Mouse (Mus musculus): ENCODE data around the gene Ppp1r10. TPM values are rescaled to one million over a fixed set of nuclear protein-coding genes. Genes with fewer than 3 reads are reported as not detected.
A peak's percentile ranks its signal among the peaks of the same experiment; 100 is the strongest.

The Ppp1r10 gene
- polyA plus RNA-seq, 1 experiment from 2014 or later = 59.3 TPM

DNA sequence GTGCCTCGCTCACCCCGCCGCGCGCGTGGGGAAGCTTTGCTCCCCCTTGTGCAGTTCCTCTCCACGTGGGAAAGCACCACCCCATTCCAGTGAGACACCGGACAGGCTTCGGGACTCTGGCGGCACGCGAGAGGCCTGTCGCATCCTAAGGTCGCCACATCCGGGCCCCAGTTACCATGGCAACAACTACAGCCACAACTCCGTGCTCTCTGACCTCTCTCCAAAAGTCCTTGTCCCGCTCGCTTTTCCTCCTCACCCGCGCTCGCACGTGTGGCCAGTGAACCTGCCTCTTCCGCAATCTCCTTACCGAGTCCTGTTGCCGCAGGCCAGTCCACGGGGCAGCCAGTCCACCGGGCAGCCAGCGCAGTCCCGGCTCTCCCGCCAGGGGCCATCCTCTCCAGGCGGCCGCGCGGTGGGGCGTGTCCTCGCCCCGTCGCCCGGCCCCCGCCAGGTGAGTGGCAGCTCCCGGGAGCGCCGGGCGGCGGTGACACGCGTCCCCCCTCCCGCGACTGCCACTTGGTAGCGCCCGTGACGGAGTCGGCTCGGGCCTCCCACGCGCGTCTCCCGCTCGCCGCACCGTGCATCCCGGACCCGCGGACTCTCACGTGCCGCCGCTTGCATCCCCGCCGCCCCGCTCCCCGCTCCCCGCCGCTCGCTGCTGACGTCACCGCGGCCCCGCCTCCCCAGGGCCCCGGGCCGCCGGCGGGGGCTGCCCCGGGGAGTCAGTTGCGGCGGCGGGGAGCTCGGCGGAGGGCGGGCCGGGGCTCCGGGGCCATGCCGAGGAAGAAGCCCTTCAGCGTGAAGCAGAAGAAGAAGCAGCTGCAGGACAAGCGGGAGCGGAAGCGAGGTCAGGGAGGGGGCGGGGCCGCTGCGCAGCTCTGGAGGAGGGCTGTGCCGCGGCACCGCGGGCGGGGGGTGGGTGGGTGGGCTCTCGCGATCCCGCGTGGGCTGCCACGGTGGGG lies 63.4 kb downstream of the Ppp1r10 start, which contains the start of the genes Gnl1 and Prr3:
TSS of gene Gnl1 (plus strand) at position 451 of the 962 bp plus-strand sequence.
TSS of gene Prr3 (minus strand) at position 836 of the 962 bp plus-strand sequence.
- DNase-seq (ENCODE audit: low spot score) (peak; percentile 94), ATAC-seq (replicated peaks; ENCODE audit: low FRiP score) (peak; percentile 87)
- Histone ChIP-seq H3K4me1 (replicated peaks; ENCODE audit: control insufficient read depth, insufficient read depth, low read length) (peaks cover 8% of the 10 kb centered on the region; the same call in 1 of the 2 replicates), H3K36me3 (ENCODE audit: control insufficient read depth, insufficient read depth, low read length) (no peaks in the 10 kb centered on the region; the same call in 1 of the 2 replicates), H3K4me3 (ENCODE audit: low read depth, low read length) (peak within 1 kb of the TSS; percentile 93), H3K9ac (ENCODE audit: low read length) (peak within 1 kb of the TSS; percentile 72), H3K4me2 (ENCODE audit: low read depth, low read length, severe bottlenecking) (peak within 1 kb of the TSS; percentile 78), H3K27ac (ENCODE audit: low read depth, low read length) (peak within 1 kb of the TSS; percentile 89), H3K9me3 (ENCODE audit: control insufficient read depth, low read length) (no peaks in the 10 kb centered on the region), H3K27me3 (ENCODE audit: control insufficient read depth, insufficient read depth, low read length) (no peaks in the 10 kb centered on the region)
- under 1% methylated on average over 103 of the region's 109 CpGs for WGBS

DNA sequence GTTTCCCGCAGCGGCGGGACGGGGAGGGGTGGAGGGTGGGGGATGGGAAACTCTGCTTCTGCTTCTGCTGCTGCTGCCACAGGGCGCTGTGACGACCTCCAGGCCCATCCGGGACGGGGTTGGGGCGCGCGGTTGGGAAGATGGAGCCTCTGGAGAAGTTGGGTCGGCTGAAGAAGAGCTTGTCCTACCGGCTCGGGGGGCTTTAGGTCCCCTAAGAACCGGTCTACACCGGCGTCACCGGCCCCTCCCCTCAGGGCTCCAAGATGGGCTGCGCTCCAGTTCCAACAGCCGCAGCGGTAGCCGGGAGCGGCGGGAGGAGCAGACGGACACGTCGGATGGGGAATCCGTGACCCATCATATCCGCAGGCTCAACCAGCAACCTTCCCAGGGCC lies 64.1 kb downstream of the Ppp1r10 start:
- H3K4me2 ChIP-seq (ENCODE audit: low read depth, low read length, severe bottlenecking) = peak overlapping the region; percentile 78
- H3K36me3 ChIP-seq (ENCODE audit: control insufficient read depth, insufficient read depth, low read length) = no peaks in the 10 kb centered on the region; the same call in 1 of the 2 replicates
- peak; percentile 45 for ATAC-seq (replicated peaks; ENCODE audit: low FRiP score)
- peaks cover 8% of the 10 kb centered on the region; the same call in 1 of the 2 replicates for H3K4me1 ChIP-seq (replicated peaks; ENCODE audit: control insufficient read depth, insufficient read depth, low read length)
- H3K9me3 ChIP-seq (ENCODE audit: control insufficient read depth, low read length) = no peaks in the 10 kb centered on the region
- H3K27ac ChIP-seq (ENCODE audit: low read depth, low read length) = peak overlapping the region; percentile 89
- H3K27me3 ChIP-seq (ENCODE audit: control insufficient read depth, insufficient read depth, low read length) = no peaks in the 10 kb centered on the region
- WGBS = under 1% methylated on average over 26 of the region's 29 CpGs
- H3K9ac ChIP-seq (ENCODE audit: low read length) = peak overlapping the region; percentile 72
- no peak for DNase-seq (ENCODE audit: low spot score)
- peak overlapping the region; percentile 93 for H3K4me3 ChIP-seq (ENCODE audit: low read depth, low read length)

DNA sequence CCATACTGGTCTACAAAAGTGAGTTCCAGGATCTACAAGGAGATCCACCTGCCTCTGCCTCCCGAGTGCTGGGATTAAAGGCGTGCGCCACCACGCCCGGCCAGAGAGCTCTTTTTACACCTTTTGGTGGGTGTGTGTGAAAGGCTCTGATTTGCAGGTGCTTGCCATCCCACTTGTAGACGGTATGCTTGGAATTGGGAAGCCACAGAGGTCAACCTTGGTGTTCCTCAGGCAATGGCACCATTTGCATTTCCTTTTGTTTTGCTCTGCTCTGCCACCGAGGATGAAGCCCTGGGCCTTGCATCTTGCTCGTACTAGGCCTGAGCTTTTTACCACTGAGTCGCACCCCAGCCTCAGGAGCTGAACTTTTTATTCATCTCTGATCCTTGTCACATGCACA lies 65.5 kb downstream of the Ppp1r10 start:
- Histone ChIP-seq H3K4me2 (ENCODE audit: low read depth, low read length, severe bottlenecking) (no peak overlapping the region), H3K27ac (ENCODE audit: low read depth, low read length) (no peak overlapping the region), H3K9me3 (ENCODE audit: control insufficient read depth, low read length) (no peaks in the 10 kb centered on the region), H3K9ac (ENCODE audit: low read length) (no peak overlapping the region), H3K36me3 (ENCODE audit: control insufficient read depth, insufficient read depth, low read length) (no peaks in the 10 kb centered on the region; the same call in 1 of the 2 replicates), H3K27me3 (ENCODE audit: control insufficient read depth, insufficient read depth, low read length) (no peaks in the 10 kb centered on the region), H3K4me1 (replicated peaks; ENCODE audit: control insufficient read depth, insufficient read depth, low read length) (peaks cover 8% of the 10 kb centered on the region; the same call in 1 of the 2 replicates), H3K4me3 (ENCODE audit: low read depth, low read length) (no peak overlapping the region)
- 91% methylated on average over 9 of the region's 9 CpGs for WGBS
- no peak for DNase-seq (ENCODE audit: low spot score)
- no peak for ATAC-seq (replicated peaks; ENCODE audit: low FRiP score)

MicroRNA genes within 50 kb of the gene (microRNA counts, 519-probe panel; counts per million panel counts)
- 31.2 counts per million for microRNA mmu-miR-1894-3p
- microRNA mmu-miR-1894-5p = 31.2 counts per million
- 31.2 counts per million for microRNA mmu-miR-877

Small RNA genes lying within 50 kb of the gene (microRNA-seq; reads per million reads assigned to microRNA genes)
- gene Gm28033 (ENCODE audit: insufficient number of aligned reads) (not detected), gene Mir1894 (ENCODE audit: insufficient number of aligned reads) (not detected), gene Mir877 (ENCODE audit: insufficient number of aligned reads) (299 reads per million, percentile 51 among the genes with 10 or more reads in this experiment)

Other genes with a start within 250 kb of the Ppp1r10 start
- gene Vars2, start 248.8 kb upstream of the Ppp1r10 start, polyA plus RNA-seq (2014; fragmentation: Nextera tagmentation; extraction: Ambion mirVana) = 16.2 and 19.5 TPM in 2 replicates
- gene Gtf2h4, start 242.7 kb upstream of the Ppp1r10 start, polyA plus RNA-seq (2014; fragmentation: Nextera tagmentation; extraction: Ambion mirVana) = 41.2 and 47.4 TPM in 2 replicates
- 130 and 144 TPM in 2 replicates for gene Ddr1, start 211.8 kb upstream of the Ppp1r10 start, polyA plus RNA-seq (2014; fragmentation: Nextera tagmentation; extraction: Ambion mirVana)
- 2.4 and 3.5 TPM in 2 replicates for gene Ier3, start 94.8 kb upstream of the Ppp1r10 start, polyA plus RNA-seq (2014; fragmentation: Nextera tagmentation; extraction: Ambion mirVana)
- 48.5 and 49.5 TPM in 2 replicates for gene Flot1, start 93.2 kb upstream of the Ppp1r10 start, polyA plus RNA-seq (2014; fragmentation: Nextera tagmentation; extraction: Ambion mirVana)
- gene Tubb5, start 78.1 kb upstream of the Ppp1r10 start, polyA plus RNA-seq (2014; fragmentation: Nextera tagmentation; extraction: Ambion mirVana) = 1,583 and 1,671 TPM in 2 replicates
- gene Mdc1, start 74.9 kb upstream of the Ppp1r10 start, polyA plus RNA-seq (2014; fragmentation: Nextera tagmentation; extraction: Ambion mirVana) = 27.2 and 29.2 TPM in 2 replicates
- 65.7 and 68.8 TPM in 2 replicates for gene Nrm, start 55.1 kb upstream of the Ppp1r10 start, polyA plus RNA-seq (2014; fragmentation: Nextera tagmentation; extraction: Ambion mirVana)
- 25.1 and 28.1 TPM in 2 replicates for gene Ppp1r18, start 50.8 kb upstream of the Ppp1r10 start, polyA plus RNA-seq (2014; fragmentation: Nextera tagmentation; extraction: Ambion mirVana)
- 50.3 and 52.9 TPM in 2 replicates for gene Dhx16, start 36.6 kb upstream of the Ppp1r10 start, polyA plus RNA-seq (2014; fragmentation: Nextera tagmentation; extraction: Ambion mirVana)
- gene 2310061I04Rik, start 19.0 kb upstream of the Ppp1r10 start, polyA plus RNA-seq (2014; fragmentation: Nextera tagmentation; extraction: Ambion mirVana) = 26.9 and 29.9 TPM in 2 replicates
- 213 and 224 TPM in 2 replicates for gene Atat1, start 6.4 kb upstream of the Ppp1r10 start, polyA plus RNA-seq (2014; fragmentation: Nextera tagmentation; extraction: Ambion mirVana)
- 66.1 and 66.8 TPM in 2 replicates for gene Mrps18b, start within 50 bp of the Ppp1r10 start, polyA plus RNA-seq (2014; fragmentation: Nextera tagmentation; extraction: Ambion mirVana)
- 108 and 122 TPM in 2 replicates for gene Abcf1, start 53.3 kb downstream of the Ppp1r10 start, polyA plus RNA-seq (2014; fragmentation: Nextera tagmentation; extraction: Ambion mirVana)
- gene Gnl1, start 63.4 kb downstream of the Ppp1r10 start, polyA plus RNA-seq (2014; fragmentation: Nextera tagmentation; extraction: Ambion mirVana) = 46.0 and 48.4 TPM in 2 replicates
- gene Prr3, start 63.8 kb downstream of the Ppp1r10 start, polyA plus RNA-seq (2014; fragmentation: Nextera tagmentation; extraction: Ambion mirVana) = 50.8 and 54.4 TPM in 2 replicates
- gene H2-T24, start 104.1 kb downstream of the Ppp1r10 start, polyA plus RNA-seq (2014; fragmentation: Nextera tagmentation; extraction: Ambion mirVana) = 3.5 and 4.3 TPM in 2 replicates
- 3.1 and 3.4 TPM in 2 replicates for gene H2-T23, start 116.4 kb downstream of the Ppp1r10 start, polyA plus RNA-seq (2014; fragmentation: Nextera tagmentation; extraction: Ambion mirVana)
- 7.6 and 8.3 TPM in 2 replicates for gene H2-T22, start 126.3 kb downstream of the Ppp1r10 start, polyA plus RNA-seq (2014; fragmentation: Nextera tagmentation; extraction: Ambion mirVana)
- not detected in 2 replicates for gene Gm6034, start 126.5 kb downstream of the Ppp1r10 start, polyA plus RNA-seq (2014; fragmentation: Nextera tagmentation; extraction: Ambion mirVana)
- not detected in 2 replicates for gene Gm11127, start 141.9 kb downstream of the Ppp1r10 start, polyA plus RNA-seq (2014; fragmentation: Nextera tagmentation; extraction: Ambion mirVana)
- gene Gm19684, start 205.2 kb downstream of the Ppp1r10 start, polyA plus RNA-seq (2014; fragmentation: Nextera tagmentation; extraction: Ambion mirVana) = not detected in 2 replicates
- not detected in 2 replicates for gene Gm7030, start 213.0 kb downstream of the Ppp1r10 start, polyA plus RNA-seq (2014; fragmentation: Nextera tagmentation; extraction: Ambion mirVana)

Data from forebrain, embryonic 11.5 days (tissue).